Mouse (Mus musculus) Patski (cell line): ENCODE data around the gene Tsga10ip. TPM values are rescaled to one million over a fixed set of nuclear protein-coding genes. Genes with fewer than 3 reads are reported as not detected.
A peak's percentile ranks its signal among the peaks of the same experiment; 100 is the strongest.

Source experiments
- ATAC-seq: fragments of 100-300 bp; one replicate; pipeline ENCODE4 v1.8.0; 2021
- CTCF ChIA-PET: fragments of 350-600 bp; sonication (Branson Sonifier 250); formaldehyde crosslinking; loops from one replicate; lab custom pipeline; 2022; ENCODE audit warnings: inconsistent platforms; lab: Charles Lee
- POLR2A ChIA-PET: fragments of 350-600 bp; sonication (Branson Sonifier 250); formaldehyde crosslinking; loops from one replicate; lab custom pipeline; 2022; ENCODE audit warnings: antibody characterized with exemption, inconsistent platforms; lab: Charles Lee
- DNase-seq: peaks from one replicate; pipeline ENCODE4 v3.0.0-alpha.2; 2011; ENCODE audit warnings: low read depth, low spot score
- H3K27me3 ChIP-seq: fragments of 371-371 bp; one replicate; pipeline ENCODE4 v1.5.1; 2021
- CTCF ChIP-seq: fragments of 100-300 bp; IDR thresholded peaks from one replicate; pipeline ENCODE4 v1.5.1; 2021
- in situ Hi-C: fragments of 300-500 bp; cut with MboI; formaldehyde crosslinking; loops from 3 replicates; pipeline ENCODE4 v1.11.1; 2018; ENCODE audit warnings: low pct_unique_long_range_greater_than_20kb, mixed read lengths
- polyA plus RNA-seq: library from polyadenylated mRNA; unstranded; gene quantifications from one replicate; pipeline ENCODE4 v1.2.3, GENCODE M21; 2021

Tsga10ip gene
- polyA plus RNA-seq, result 0.13 TPM

DNA sequence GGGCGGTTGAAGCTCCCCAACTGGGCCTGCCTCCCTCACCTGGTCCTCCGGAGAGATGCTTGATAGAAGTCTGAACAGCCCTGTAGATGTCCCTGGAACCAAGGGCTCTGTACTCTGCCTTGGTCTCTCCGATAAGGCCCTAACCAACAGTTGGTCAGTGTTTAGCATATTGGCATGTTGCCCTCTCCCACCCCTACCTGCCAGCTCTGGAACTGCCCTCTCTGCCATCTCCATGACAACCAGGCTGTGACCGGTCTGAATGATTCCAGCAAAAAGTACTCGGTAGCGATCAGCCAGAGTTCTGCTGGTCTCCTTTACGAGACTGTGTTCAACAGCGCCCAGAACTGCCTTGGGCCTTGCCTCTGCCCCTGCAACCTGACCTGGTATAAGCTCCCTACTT, at the start of gene Tsga10ip:
Tsga10ip (minus strand) TSS at position 234 of the 400 bp plus-strand sequence.
- ATAC-seq, result no peak
- ChIA-PET POLR2A (interaction anchor here (0.7 kb wide), 1 partner anchor 29 kb away, joined by 3 read pairs; no protein-coding TSS in a partner anchor), CTCF (interaction anchor here (0.9 kb wide), 1 partner anchor 8 kb away, joined by 3 read pairs; no protein-coding TSS in a partner anchor)
- TF ChIP-seq CTCF, result no peak
- no peak for DNase-seq
- no peaks in the 10 kb centered on the region for H3K27me3 ChIP-seq
- in situ Hi-C loops, result no loop called here

GRCm38 (mm10) chr19:5451766-5452165, 49.4 kb upstream of the Tsga10ip start:
- DNase-seq (no peak), ATAC-seq (no peak)
- ChIA-PET CTCF (interaction anchor here (1.4 to 2.1 kb wide), 5 partner anchors 10 to 77 kb away, joined by 3 to 9 read pairs (median 4); partner anchors contain the start of gene Mus81), POLR2A (interaction anchor here (1.1 to 3.5 kb wide), 2 partner anchors 18 to 33 kb away, joined by 6 to 16 read pairs; no protein-coding TSS in a partner anchor)
- in situ Hi-C loops, result no loop called here
- TF ChIP-seq CTCF, result no peak
- H3K27me3 ChIP-seq, result no peaks in the 10 kb centered on the region

- DNase-seq (no peak), ATAC-seq (no peak)
- no peak for TF ChIP-seq CTCF
- in situ Hi-C loops, result no loop called here
- POLR2A ChIA-PET, result interaction anchor here (0.6 to 3.5 kb wide), 3 partner anchors 16 to 24 kb away, joined by 3 to 16 read pairs (median 8); no protein-coding TSS in a partner anchor
- CTCF ChIA-PET, result interaction anchor here (1.1 to 7.2 kb wide), 2 partner anchors 17 to 22 kb away, joined by 4 to 64 read pairs; no protein-coding TSS in a partner anchor
- H3K27me3 ChIP-seq, result no peaks in the 10 kb centered on the region
These were observed 47.3 kb upstream of the Tsga10ip start for GRCm38 (mm10) chr19:5449673-5450072.

DNA sequence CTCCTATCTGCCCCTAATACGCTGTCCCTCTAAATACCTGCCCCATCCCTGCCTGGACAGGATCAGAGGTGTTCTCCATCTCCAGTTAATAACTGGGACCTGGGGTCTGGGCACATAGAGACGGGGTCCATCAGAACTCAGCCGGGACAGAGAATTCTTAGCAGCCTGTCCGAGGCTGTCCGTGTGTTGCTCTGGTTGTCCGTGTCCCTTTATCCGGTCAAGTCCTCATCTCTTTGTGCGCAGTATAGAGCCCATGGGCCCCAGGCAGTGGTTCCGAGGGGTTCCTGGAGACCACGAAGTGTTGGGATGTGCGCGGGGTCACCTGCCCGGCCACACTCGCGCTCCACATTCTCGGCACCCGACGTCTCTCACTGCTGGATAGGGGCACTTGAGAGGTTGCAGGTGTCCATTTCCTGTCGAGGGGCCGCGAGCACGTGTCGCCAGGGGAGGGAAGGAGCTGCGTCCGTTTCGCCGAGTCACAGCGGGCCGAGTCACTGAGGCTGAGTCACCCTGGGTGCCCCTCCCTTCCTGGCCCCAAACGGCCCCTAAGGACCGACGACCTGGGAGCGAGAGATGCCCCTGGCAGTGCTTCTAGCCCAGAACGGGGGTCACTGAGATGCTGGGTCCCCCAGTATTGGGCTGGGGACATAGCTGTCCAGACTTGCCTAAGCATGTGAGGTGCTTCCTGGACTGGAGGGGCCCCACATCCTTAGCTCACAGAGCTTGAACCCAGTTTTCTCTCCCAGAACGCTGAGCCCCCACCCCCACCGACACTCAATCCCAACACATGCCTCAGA, 46.2 kb upstream of the Tsga10ip start:
- TF ChIP-seq CTCF, result no peak
- POLR2A ChIA-PET, result interaction anchor here (1.2 to 3.5 kb wide), 5 partner anchors 8 to 23 kb away, joined by 3 to 16 read pairs (median 8); partner anchors contain the start of gene Ccdc85b
- no peaks in the 10 kb centered on the region for H3K27me3 ChIP-seq
- DNase-seq (no peak), ATAC-seq (no peak)
- CTCF ChIA-PET, result interaction anchor here (1.1 to 7.2 kb wide), 4 partner anchors 9 to 21 kb away, joined by 3 to 64 read pairs (median 9); partner anchors contain the start of gene Ccdc85b
- in situ Hi-C loops, result no loop called here

DNA sequence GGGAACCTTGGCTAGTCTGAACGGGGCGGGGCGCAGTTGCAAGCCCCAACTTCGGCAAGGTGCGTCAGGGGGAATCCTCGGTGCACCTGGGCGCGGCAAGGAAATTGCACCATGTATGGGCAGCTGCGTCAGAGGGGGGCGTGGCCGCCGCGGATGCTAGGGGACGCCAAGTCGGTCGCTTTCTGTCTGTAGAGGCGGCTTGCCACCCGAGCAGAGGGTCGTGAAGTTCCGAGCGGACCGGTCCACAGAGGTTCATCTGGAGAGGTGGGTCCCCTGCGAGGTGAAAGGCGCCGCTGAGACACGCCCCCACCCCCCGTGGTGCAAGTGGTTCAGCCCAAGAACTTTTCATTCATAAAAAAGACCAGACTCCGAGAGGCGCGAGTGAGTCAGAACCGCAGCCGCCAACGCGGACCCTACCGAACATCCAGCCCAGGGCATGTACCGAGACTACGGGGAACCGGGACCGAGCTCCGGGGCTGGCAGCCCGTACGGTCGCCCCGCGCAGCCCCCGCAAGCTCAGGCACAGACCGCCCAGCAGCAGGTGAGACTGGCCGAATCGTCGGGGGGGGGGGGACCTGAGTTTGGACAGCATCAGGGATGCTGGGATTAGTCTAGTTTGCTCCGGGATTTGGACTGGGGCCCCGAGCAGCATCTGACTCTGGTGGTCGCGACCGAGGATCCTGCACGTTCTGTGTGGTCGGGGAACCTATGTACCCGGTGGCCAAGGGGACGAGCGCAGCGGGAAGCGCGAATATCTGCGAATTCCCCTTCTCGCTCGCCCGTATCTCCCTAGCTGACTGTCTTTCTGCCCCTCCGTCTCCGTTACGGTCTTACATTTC, 45.4 kb upstream of the Tsga10ip start, which contains the start of gene Fosl1:
Fosl1 (plus strand) TSS at position 33 of the 839 bp plus-strand sequence.
- DNase-seq (no peak), ATAC-seq (peak; percentile 15)
- CTCF ChIA-PET, result interaction anchor here (1.1 to 7.2 kb wide), 3 partner anchors 9 to 16 kb away, joined by 3 to 64 read pairs (median 14); partner anchors contain the start of gene Ccdc85b
- in situ Hi-C loops, result no loop called here
- no peaks in the 10 kb centered on the region for H3K27me3 ChIP-seq
- POLR2A ChIA-PET, result interaction anchor here (1.2 to 2.8 kb wide), 5 partner anchors 9 to 22 kb away, joined by 3 to 16 read pairs (median 4); partner anchors contain the start of gene Ccdc85b
- no peak for TF ChIP-seq CTCF

- ChIA-PET POLR2A (interaction anchor here (0.6 to 1.7 kb wide), 4 partner anchors 9 to 510 kb away, joined by 3 to 9 read pairs (median 6); partner anchors contain the start of gene Ccdc85b), CTCF (interaction anchor here (0.9 to 7.2 kb wide), 6 partner anchors 11 to 42 kb away, joined by 3 to 64 read pairs (median 8); partner anchors contain the start of genes Ccdc85b, Fibp and Mus81)
- no peak for TF ChIP-seq CTCF
These were observed 43.4 kb upstream of the Tsga10ip start for GRCm38 (mm10) chr19:5445747-5446146.

DNA sequence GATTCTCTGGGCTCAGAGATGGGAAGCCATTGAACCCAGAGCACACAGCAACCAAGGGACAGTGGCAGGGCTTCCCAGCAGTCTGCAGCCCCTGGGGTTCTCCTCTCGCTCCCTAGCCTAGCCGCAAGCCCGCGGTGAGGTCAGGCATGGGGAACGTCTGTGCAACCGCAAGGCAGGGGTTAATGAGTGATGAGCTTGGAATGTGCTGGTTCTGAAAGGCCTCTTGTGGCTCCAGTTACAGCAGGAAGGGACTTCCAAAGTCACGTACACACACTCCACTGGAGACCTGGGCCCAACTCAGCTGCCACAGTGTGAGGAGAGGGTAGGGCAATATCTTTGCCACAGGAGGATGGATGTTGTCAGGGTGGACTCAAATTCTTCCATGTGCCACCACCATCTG, 42.6 kb upstream of the Tsga10ip start:
- ChIA-PET POLR2A (interaction anchor here (0.6 to 1.7 kb wide), 3 partner anchors 9 to 510 kb away, joined by 3 to 9 read pairs (median 5); partner anchors contain the start of gene Ccdc85b), CTCF (interaction anchor here (0.9 to 7.2 kb wide), 7 partner anchors 9 to 43 kb away, joined by 3 to 64 read pairs (median 7); partner anchors contain the start of genes Ccdc85b, Fibp and Mus81)
- no peaks in the 10 kb centered on the region for H3K27me3 ChIP-seq
- ATAC-seq, result peak; percentile 75
- in situ Hi-C loops, result no loop called here
- no peak for TF ChIP-seq CTCF
- DNase-seq, result no peak

More at GRCm38 (mm10) chr19:5445747-5446146, 43.4 kb upstream of the Tsga10ip start:
- in situ Hi-C loops, result no loop called here
- H3K27me3 ChIP-seq, result no peaks in the 10 kb centered on the region
- DNase-seq (no peak), ATAC-seq (no peak)

- no peak for ATAC-seq
- DNase-seq, result no peak
- CTCF ChIA-PET, result interaction anchor here (1.4 to 7.2 kb wide), 3 partner anchors 10 to 43 kb away, joined by 3 to 64 read pairs (median 8); partner anchors contain the start of gene Mus81
These were observed 42.1 kb upstream of the Tsga10ip start for GRCm38 (mm10) chr19:5444371-5444908.

GRCm38 (mm10) chr19:5433951-5434350, 31.6 kb upstream of the Tsga10ip start:
- CTCF ChIA-PET, result interaction anchor here (1.1 to 7.9 kb wide), 7 partner anchors 7 to 55 kb away, joined by 3 to 65 read pairs (median 27); partner anchors contain the start of genes Ccdc85b, Cfl1, Fibp and Fosl1
- no peak for TF ChIP-seq CTCF
- in situ Hi-C loops, result no loop called here
- H3K27me3 ChIP-seq, result no peaks in the 10 kb centered on the region
- ATAC-seq (no peak), DNase-seq (no peak)
- POLR2A ChIA-PET, result interaction anchor here (0.9 to 3.6 kb wide), 8 partner anchors 12 to 67 kb away, joined by 3 to 24 read pairs (median 8); partner anchors contain the start of genes Banf1, Ccdc85b, Efemp2 and Eif1ad

More at GRCm38 (mm10) chr19:5444371-5444908, 42.1 kb upstream of the Tsga10ip start:
- POLR2A ChIA-PET, result interaction anchor here (1.7 kb wide), 1 partner anchor 13 kb away, joined by 9 read pairs; the partner anchor contains the start of gene Ccdc85b
- no peak for TF ChIP-seq CTCF
- in situ Hi-C loops, result no loop called here
- H3K27me3 ChIP-seq, result no peaks in the 10 kb centered on the region
